Mouse (Mus musculus): ENCODE measurements around the gene 1700012B07Rik. TPM values are rescaled to one million over a fixed set of nuclear protein-coding genes. Genes with fewer than 3 reads are reported as not detected.

Gene 1700012B07Rik
- total and polyA plus RNA-seq, 3 experiments = not detected

GRCm38 (mm10) chr11:109769091-109769490, 58.8 kb downstream of the 1700012B07Rik start:
- H3K4me1 ChIP-seq (ENCODE audit: control insufficient read depth in 1 of 2, insufficient read depth in 2 of 2, low read length in 2 of 2) = no peaks in the 10 kb centered on the region
- H3K27ac ChIP-seq (ENCODE audit: control insufficient read depth, low read depth, low read length) = no peak overlapping the region
- no peaks in the 10 kb centered on the region for H3K36me3 ChIP-seq (ENCODE audit: control insufficient read depth in 1 of 2, insufficient read depth in 2 of 2, low read length in 2 of 2)
- H3K79me2 ChIP-seq (ENCODE audit: control insufficient read depth, insufficient read depth, low read length, poor library complexity) = no peaks in the 10 kb centered on the region
- H3K4me3 ChIP-seq (ENCODE audit: control insufficient read depth in 1 of 2, insufficient read depth in 1 of 2, low read depth in 2 of 2, low read length in 2 of 2) = no peak overlapping the region
- TF ChIP-seq E2F4 (IDR thresholded peaks at IDR 0.05; ENCODE audit: borderline replicate concordance, low read depth, low read length) (no peak), UBTF (IDR thresholded peaks at IDR 0.05; ENCODE audit: borderline replicate concordance, insufficient read depth, low read depth, low read length) (no peak), TCF12 (IDR thresholded peaks at IDR 0.05; ENCODE audit: low read depth, low read length) (no peak)
- DNase-seq (ENCODE audit: low read depth, low spot score) = no peak
- H3K9me3 ChIP-seq (replicated peaks; ENCODE audit: insufficient read depth, low read length) = 0 out of 2 replicates have a peak, but pooled peaks cover 1% of the 10 kb centered on the region
- H3K9ac ChIP-seq (ENCODE audit: control insufficient read depth, low read depth, low read length, poor library complexity, severe bottlenecking) = no peak overlapping the region
- no peaks in the 10 kb centered on the region; a peak in 1 of 4 replicates for H3K27me3 ChIP-seq (ENCODE audit: control insufficient read depth in 1 of 2, insufficient read depth in 2 of 2, low read length in 2 of 2)

- H3K79me2 ChIP-seq (ENCODE audit: control insufficient read depth, insufficient read depth, low read length, poor library complexity) = no peaks in the 10 kb centered on the region
- no peak overlapping the region for H3K9ac ChIP-seq (ENCODE audit: control insufficient read depth, low read depth, low read length, poor library complexity, severe bottlenecking)
- no peaks in the 10 kb centered on the region; a peak in 2 of 4 replicates for H3K27me3 ChIP-seq (ENCODE audit: control insufficient read depth in 1 of 2, insufficient read depth in 2 of 2, low read length in 2 of 2)
- TF ChIP-seq JUND (IDR thresholded peaks at IDR 0.05; ENCODE audit: low read depth, low read length) (no peak), ZMIZ1 (IDR thresholded peaks at IDR 0.05; ENCODE audit: low read depth, low read length) (no peak), TBP (IDR thresholded peaks at IDR 0.05; ENCODE audit: low read depth, low read length) (no peak), POLR2A (IDR thresholded peaks at IDR 0.05; ENCODE audit: control insufficient read depth in 1 of 2, insufficient read depth in 1 of 2, low read depth in 1 of 2, low read length in 2 of 2, poor library complexity in 1 of 2) (no peak), POLR2AphosphoS5 (IDR thresholded peaks at IDR 0.05; ENCODE audit: borderline replicate concordance, low read depth, low read length) (no peak)
- H3K4me3 ChIP-seq (ENCODE audit: control insufficient read depth in 1 of 2, insufficient read depth in 1 of 2, low read depth in 2 of 2, low read length in 2 of 2) = no peak overlapping the region
- DNase-seq (ENCODE audit: low read depth, low spot score) = no peak
- H3K4me1 ChIP-seq (ENCODE audit: control insufficient read depth in 1 of 2, insufficient read depth in 2 of 2, low read length in 2 of 2) = no peaks in the 10 kb centered on the region
- no peaks in the 10 kb centered on the region for H3K36me3 ChIP-seq (ENCODE audit: control insufficient read depth in 1 of 2, insufficient read depth in 2 of 2, low read length in 2 of 2)
- H3K27ac ChIP-seq (ENCODE audit: control insufficient read depth, low read depth, low read length) = no peak overlapping the region
- H3K9me3 ChIP-seq (replicated peaks; ENCODE audit: insufficient read depth, low read length) = no peaks in the 10 kb centered on the region
Observed at GRCm38 (mm10) chr11:109760063-109760462, 67.8 kb downstream of the 1700012B07Rik start.

- Histone ChIP-seq H3K79me2 (ENCODE audit: control insufficient read depth, insufficient read depth, low read length, poor library complexity) (no peaks in the 10 kb centered on the region), H3K9me3 (replicated peaks; ENCODE audit: insufficient read depth, low read length) (no peaks in the 10 kb centered on the region), H3K36me3 (ENCODE audit: control insufficient read depth in 1 of 2, insufficient read depth in 2 of 2, low read length in 2 of 2) (no peaks in the 10 kb centered on the region), H3K27me3 (ENCODE audit: control insufficient read depth in 1 of 2, insufficient read depth in 2 of 2, low read length in 2 of 2) (peaks cover 0 to 2% of the 10 kb centered on the region in 2 experiments; a peak in 2 of 4 replicates), H3K4me1 (ENCODE audit: control insufficient read depth in 1 of 2, insufficient read depth in 2 of 2, low read length in 2 of 2) (no peaks in the 10 kb centered on the region), H3K27ac (ENCODE audit: control insufficient read depth, low read depth, low read length) (no peak overlapping the region), H3K4me3 (ENCODE audit: control insufficient read depth in 1 of 2, insufficient read depth in 1 of 2, low read depth in 2 of 2, low read length in 2 of 2) (no peak overlapping the region), H3K9ac (ENCODE audit: control insufficient read depth, low read depth, low read length, poor library complexity, severe bottlenecking) (no peak overlapping the region)
- TF ChIP-seq JUND (IDR thresholded peaks at IDR 0.05; ENCODE audit: low read depth, low read length) (no peak), MEF2A (IDR thresholded peaks at IDR 0.05; ENCODE audit: extremely low read depth, insufficient replicate concordance, low read depth, low read length, poor library complexity, severe bottlenecking) (no peak), UBTF (IDR thresholded peaks at IDR 0.05; ENCODE audit: borderline replicate concordance, insufficient read depth, low read depth, low read length) (no peak), ZNF384 (IDR thresholded peaks at IDR 0.05; ENCODE audit: low read depth, low read length) (no peak), MYB (IDR thresholded peaks at IDR 0.05; ENCODE audit: low read depth, low read length) (no peak), RAD21 (IDR thresholded peaks at IDR 0.05; ENCODE audit: low read depth, low read length) (no peak), E2F4 (IDR thresholded peaks at IDR 0.05; ENCODE audit: borderline replicate concordance, low read depth, low read length) (no peak), MAFK (IDR thresholded peaks at IDR 0.05; ENCODE audit: borderline replicate concordance, low read depth, low read length) (no peak), TBP (IDR thresholded peaks at IDR 0.05; ENCODE audit: low read depth, low read length) (no peak), ETS1 (IDR thresholded peaks at IDR 0.05; ENCODE audit: low read depth, low read length) (no peak), BHLHE40 (IDR thresholded peaks at IDR 0.05; ENCODE audit: borderline replicate concordance, low read depth, low read length) (no peak), ELF1 (IDR thresholded peaks at IDR 0.05; ENCODE audit: low read depth, low read length) (no peak), CTCF (IDR thresholded peaks at IDR 0.05 in 2 of 3, conservative IDR thresholded peaks at IDR 0.05 in 1 of 3; ENCODE audit: control insufficient read depth in 1 of 3, insufficient read depth in 1 of 3, low read depth in 2 of 3, low read length in 3 of 3, poor library complexity in 1 of 3, severe bottlenecking in 1 of 3) (no peak), MAZ (IDR thresholded peaks at IDR 0.05; ENCODE audit: low read depth, low read length) (no peak), GABPA (IDR thresholded peaks at IDR 0.05; ENCODE audit: low read depth, low read length) (no peak), TCF12 (IDR thresholded peaks at IDR 0.05; ENCODE audit: low read depth, low read length) (no peak), ZC3H11A (IDR thresholded peaks at IDR 0.05; ENCODE audit: low read depth, low read length) (no peak)
- DNase-seq (ENCODE audit: low read depth, low spot score) = no peak
Observed at GRCm38 (mm10) chr11:109758616-109759215, 69.1 kb downstream of the 1700012B07Rik start.
